Mouse (Mus musculus): ENCODE results near the gene H2al2a.
"Not testable (repeated sequence)": the region's sequence is repeated elsewhere in the genome, so short reads cannot be mapped to it uniquely, and the experiment has no call there.

Gene H2al2a

GRCm38 (mm10) chr2:17975601-17976327, 21.0 kb downstream of the H2al2a start:
- DNase-seq (ENCODE audit: low spot score): no peak

GRCm38 (mm10) chr2:17973868-17974440, 22.8 kb downstream of the H2al2a start:
- no peak for DNase-seq (ENCODE audit: low spot score)

GRCm38 (mm10) chr2:17973246-17973645, 23.5 kb downstream of the H2al2a start:
- DNase-seq (ENCODE audit: low spot score): no peak

- no peak for DNase-seq (ENCODE audit: low spot score)
Observed at GRCm38 (mm10) chr2:17972843-17973242, 23.9 kb downstream of the H2al2a start.

GRCm38 (mm10) chr2:17971407-17971806, 25.4 kb downstream of the H2al2a start:
- DNase-seq (ENCODE audit: low spot score): no peak

- DNase-seq (ENCODE audit: low spot score): no peak
Observed at GRCm38 (mm10) chr2:17970662-17971061, 26.1 kb downstream of the H2al2a start.

- no peak for DNase-seq (ENCODE audit: low spot score)
Observed at GRCm38 (mm10) chr2:17970187-17970586, 26.6 kb downstream of the H2al2a start.

GRCm38 (mm10) chr2:17968571-17968970, 28.2 kb downstream of the H2al2a start:
- DNase-seq (ENCODE audit: low spot score): no peak

GRCm38 (mm10) chr2:17968037-17968436, 28.7 kb downstream of the H2al2a start:
- DNase-seq (ENCODE audit: low spot score): not testable (repeated sequence)

- no peak for DNase-seq (ENCODE audit: low spot score)
Observed at GRCm38 (mm10) chr2:17959501-17959900, 37.3 kb downstream of the H2al2a start.

GRCm38 (mm10) chr2:17946875-17947274, 49.9 kb downstream of the H2al2a start:
- no peak for DNase-seq (ENCODE audit: low spot score)
